Mouse (Mus musculus): Measurements from ENCODE around the gene Cyp46a1.

- TF ChIP-seq CTCF (IDR thresholded peaks at IDR 0.05; ENCODE audit: low read depth, low read length): no peak
- no peak for TF ChIP-seq POLR2A (IDR thresholded peaks at IDR 0.05; ENCODE audit: extremely low read depth, insufficient read depth, low read length)
Observed at GRCm38 (mm10) chr12:108395285-108395660, 61.1 kb downstream of the Cyp46a1 start.

All from liver, adult 2 months (tissue).